Mouse (Mus musculus): Measurements from ENCODE around the gene Slc16a8. TPM values are rescaled to one million over a fixed set of nuclear protein-coding genes. Genes with fewer than 3 reads are reported as not detected.

Slc16a8 gene
- polyA plus RNA-seq, 1 experiment from 2014 or later, result 0.29 TPM

- no peaks in the 10 kb centered on the region for H3K9me3 ChIP-seq (ENCODE audit: control insufficient read depth, low read length)
- 0 out of 2 replicates have a peak, but pooled peaks have one; percentile 30 for ATAC-seq (ENCODE audit: low read depth)
Measured at GRCm38 (mm10) chr15:79219572-79219971, 35.0 kb downstream of the Slc16a8 start.

GRCm38 (mm10) chr15:79216191-79216590 lies 38.4 kb downstream of the Slc16a8 start:
- WGBS, result 71% methylated on average over 3 of the region's 3 CpGs

More at GRCm38 (mm10) chr15:79219572-79219971, 35.0 kb downstream of the Slc16a8 start:
- Histone ChIP-seq H3K9ac (ENCODE audit: low read depth, low read length) (no peak overlapping the region), H3K36me3 (ENCODE audit: control insufficient read depth, insufficient read depth, low read length) (no peaks in the 10 kb centered on the region), H3K4me1 (ENCODE audit: control insufficient read depth, insufficient read depth, low read length) (no peaks in the 10 kb centered on the region), H3K4me3 (ENCODE audit: low read depth, low read length) (no peak overlapping the region), H3K4me2 (ENCODE audit: low read depth, low read length) (no peak overlapping the region), H3K27me3 (replicated peaks; ENCODE audit: control insufficient read depth, insufficient read depth, low read length) (no peaks in the 10 kb centered on the region), H3K27ac (replicated peaks; ENCODE audit: low read depth, low read length) (no peak overlapping the region)
- DNase-seq (ENCODE audit: low spot score), result peak; percentile 36
- 0% methylated on average over 1 of the region's 1 CpGs for WGBS

GRCm38 (mm10) chr15:79213591-79213990 lies 41.0 kb downstream of the Slc16a8 start:
- Histone ChIP-seq H3K4me1 (ENCODE audit: control insufficient read depth, insufficient read depth, low read length) (no peaks in the 10 kb centered on the region), H3K4me3 (ENCODE audit: low read depth, low read length) (no peak overlapping the region), H3K36me3 (ENCODE audit: control insufficient read depth, insufficient read depth, low read length) (no peaks in the 10 kb centered on the region), H3K9me3 (ENCODE audit: control insufficient read depth, low read length) (no peaks in the 10 kb centered on the region), H3K27ac (replicated peaks; ENCODE audit: low read depth, low read length) (no peak overlapping the region; the same call in 1 of the 2 replicates), H3K27me3 (replicated peaks; ENCODE audit: control insufficient read depth, insufficient read depth, low read length) (no peaks in the 10 kb centered on the region), H3K4me2 (ENCODE audit: low read depth, low read length) (no peak overlapping the region), H3K9ac (ENCODE audit: low read depth, low read length) (no peak overlapping the region)
- no peak for ATAC-seq (ENCODE audit: low read depth)
- no peak for DNase-seq (ENCODE audit: low spot score)
- 61% methylated on average over 6 of the region's 6 CpGs for WGBS

More at GRCm38 (mm10) chr15:79216191-79216590, 38.4 kb downstream of the Slc16a8 start:
- H3K4me2 ChIP-seq (ENCODE audit: low read depth, low read length), result no peak overlapping the region
- no peaks in the 10 kb centered on the region for H3K36me3 ChIP-seq (ENCODE audit: control insufficient read depth, insufficient read depth, low read length)
- H3K9me3 ChIP-seq (ENCODE audit: control insufficient read depth, low read length), result no peaks in the 10 kb centered on the region
- no peaks in the 10 kb centered on the region for H3K4me1 ChIP-seq (ENCODE audit: control insufficient read depth, insufficient read depth, low read length)
- no peak overlapping the region for H3K27ac ChIP-seq (replicated peaks; ENCODE audit: low read depth, low read length)
- no peak for DNase-seq (ENCODE audit: low spot score)
- H3K9ac ChIP-seq (ENCODE audit: low read depth, low read length), result no peak overlapping the region
- no peaks in the 10 kb centered on the region for H3K27me3 ChIP-seq (replicated peaks; ENCODE audit: control insufficient read depth, insufficient read depth, low read length)
- no peak overlapping the region for H3K4me3 ChIP-seq (ENCODE audit: low read depth, low read length)
- no peak for ATAC-seq (ENCODE audit: low read depth)

GRCm38 (mm10) chr15:79212750-79213446 lies 41.7 kb downstream of the Slc16a8 start:
- H3K4me3 ChIP-seq (ENCODE audit: low read depth, low read length), result no peak overlapping the region
- H3K27me3 ChIP-seq (replicated peaks; ENCODE audit: control insufficient read depth, insufficient read depth, low read length), result no peaks in the 10 kb centered on the region
- H3K27ac ChIP-seq (replicated peaks; ENCODE audit: low read depth, low read length), result peak overlapping the region; percentile 39; the same call in 1 of the 2 replicates
- no peaks in the 10 kb centered on the region for H3K9me3 ChIP-seq (ENCODE audit: control insufficient read depth, low read length)
- DNase-seq (ENCODE audit: low spot score) (peak; percentile 56), ATAC-seq (ENCODE audit: low read depth) (peak; percentile 62; the same call in 1 of the 2 replicates)
- no peak overlapping the region for H3K4me2 ChIP-seq (ENCODE audit: low read depth, low read length)
- no peak overlapping the region for H3K9ac ChIP-seq (ENCODE audit: low read depth, low read length)
- no peaks in the 10 kb centered on the region for H3K4me1 ChIP-seq (ENCODE audit: control insufficient read depth, insufficient read depth, low read length)
- no peaks in the 10 kb centered on the region for H3K36me3 ChIP-seq (ENCODE audit: control insufficient read depth, insufficient read depth, low read length)
- 60% methylated on average over 26 of the region's 26 CpGs for WGBS

GRCm38 (mm10) chr15:79210357-79210756 lies 44.2 kb downstream of the Slc16a8 start:
- Histone ChIP-seq H3K27me3 (replicated peaks; ENCODE audit: control insufficient read depth, insufficient read depth, low read length) (no peaks in the 10 kb centered on the region), H3K36me3 (ENCODE audit: control insufficient read depth, insufficient read depth, low read length) (no peaks in the 10 kb centered on the region), H3K9me3 (ENCODE audit: control insufficient read depth, low read length) (no peaks in the 10 kb centered on the region), H3K9ac (ENCODE audit: low read depth, low read length) (no peak overlapping the region), H3K4me2 (ENCODE audit: low read depth, low read length) (no peak overlapping the region), H3K27ac (replicated peaks; ENCODE audit: low read depth, low read length) (no peak overlapping the region), H3K4me1 (ENCODE audit: control insufficient read depth, insufficient read depth, low read length) (no peaks in the 10 kb centered on the region), H3K4me3 (ENCODE audit: low read depth, low read length) (no peak overlapping the region)
- 58% methylated on average over 2 of the region's 2 CpGs for WGBS
- no peak for ATAC-seq (ENCODE audit: low read depth)
- DNase-seq (ENCODE audit: low spot score), result no peak

GRCm38 (mm10) chr15:79208758-79209439 lies 45.7 kb downstream of the Slc16a8 start:
- H3K27ac ChIP-seq (replicated peaks; ENCODE audit: low read depth, low read length), result no peak overlapping the region
- ATAC-seq (ENCODE audit: low read depth), result 0 out of 2 replicates have a peak, but pooled peaks have one; percentile 28
- WGBS, result 83% methylated on average over 22 of the region's 27 CpGs

GRCm38 (mm10) chr15:79208211-79208610 lies 46.4 kb downstream of the Slc16a8 start:
- no peak for ATAC-seq (ENCODE audit: low read depth)
- Histone ChIP-seq H3K27ac (replicated peaks; ENCODE audit: low read depth, low read length) (no peak overlapping the region), H3K4me3 (ENCODE audit: low read depth, low read length) (no peak overlapping the region), H3K36me3 (ENCODE audit: control insufficient read depth, insufficient read depth, low read length) (no peaks in the 10 kb centered on the region), H3K9ac (ENCODE audit: low read depth, low read length) (no peak overlapping the region), H3K4me1 (ENCODE audit: control insufficient read depth, insufficient read depth, low read length) (no peaks in the 10 kb centered on the region), H3K9me3 (ENCODE audit: control insufficient read depth, low read length) (no peaks in the 10 kb centered on the region), H3K4me2 (ENCODE audit: low read depth, low read length) (no peak overlapping the region), H3K27me3 (replicated peaks; ENCODE audit: control insufficient read depth, insufficient read depth, low read length) (no peaks in the 10 kb centered on the region)
- no peak for DNase-seq (ENCODE audit: low spot score)
- WGBS, result 73% methylated on average over 6 of the region's 6 CpGs

More at GRCm38 (mm10) chr15:79208758-79209439, 45.7 kb downstream of the Slc16a8 start:
- H3K4me3 ChIP-seq (ENCODE audit: low read depth, low read length), result no peak overlapping the region
- no peaks in the 10 kb centered on the region for H3K9me3 ChIP-seq (ENCODE audit: control insufficient read depth, low read length)
- H3K4me2 ChIP-seq (ENCODE audit: low read depth, low read length), result no peak overlapping the region
- H3K27me3 ChIP-seq (replicated peaks; ENCODE audit: control insufficient read depth, insufficient read depth, low read length), result no peaks in the 10 kb centered on the region
- no peaks in the 10 kb centered on the region for H3K4me1 ChIP-seq (ENCODE audit: control insufficient read depth, insufficient read depth, low read length)
- H3K9ac ChIP-seq (ENCODE audit: low read depth, low read length), result no peak overlapping the region
- no peaks in the 10 kb centered on the region for H3K36me3 ChIP-seq (ENCODE audit: control insufficient read depth, insufficient read depth, low read length)
- DNase-seq (ENCODE audit: low spot score), result no peak

GRCm38 (mm10) chr15:79202575-79202974 lies 52.0 kb downstream of the Slc16a8 start:
- 35% methylated on average over 10 of the region's 10 CpGs for WGBS
- DNase-seq (ENCODE audit: low spot score) (peak; percentile 59), ATAC-seq (ENCODE audit: low read depth) (peak; percentile 51; the same call in 1 of the 2 replicates)
- Histone ChIP-seq H3K9ac (ENCODE audit: low read depth, low read length) (peak overlapping the region; percentile 20; the same call in 1 of the 2 replicates), H3K27me3 (replicated peaks; ENCODE audit: control insufficient read depth, insufficient read depth, low read length) (no peaks in the 10 kb centered on the region), H3K4me3 (ENCODE audit: low read depth, low read length) (no peak overlapping the region), H3K9me3 (ENCODE audit: control insufficient read depth, low read length) (no peaks in the 10 kb centered on the region), H3K27ac (replicated peaks; ENCODE audit: low read depth, low read length) (peak overlapping the region; percentile 58), H3K4me2 (ENCODE audit: low read depth, low read length) (no peak overlapping the region), H3K36me3 (ENCODE audit: control insufficient read depth, insufficient read depth, low read length) (no peaks in the 10 kb centered on the region), H3K4me1 (ENCODE audit: control insufficient read depth, insufficient read depth, low read length) (peaks cover 15% of the 10 kb centered on the region; the same call in 1 of the 2 replicates)
